Mouse (Mus musculus): ENCODE data around the gene Tmem192. TPM values are rescaled to one million over a fixed set of nuclear protein-coding genes. Genes with fewer than 3 reads are reported as not detected.
"Not testable (repeated sequence)": the region's sequence is repeated elsewhere in the genome, so short reads cannot be mapped to it uniquely, and the experiment has no call there.

Tmem192 gene
- total RNA-seq, 2 experiments from 2014 or later = 14.7 to 15.5 TPM

GRCm38 (mm10) chr8:64962836-64963235 is 15.9 kb downstream of the Tmem192 start:
- DNase-seq (ENCODE audit: low spot score in 2 of 2) = no peak

- DNase-seq (ENCODE audit: low spot score in 2 of 2) = no peak
These were observed 36.3 kb downstream of the Tmem192 start for GRCm38 (mm10) chr8:64983150-64983897.

DNA sequence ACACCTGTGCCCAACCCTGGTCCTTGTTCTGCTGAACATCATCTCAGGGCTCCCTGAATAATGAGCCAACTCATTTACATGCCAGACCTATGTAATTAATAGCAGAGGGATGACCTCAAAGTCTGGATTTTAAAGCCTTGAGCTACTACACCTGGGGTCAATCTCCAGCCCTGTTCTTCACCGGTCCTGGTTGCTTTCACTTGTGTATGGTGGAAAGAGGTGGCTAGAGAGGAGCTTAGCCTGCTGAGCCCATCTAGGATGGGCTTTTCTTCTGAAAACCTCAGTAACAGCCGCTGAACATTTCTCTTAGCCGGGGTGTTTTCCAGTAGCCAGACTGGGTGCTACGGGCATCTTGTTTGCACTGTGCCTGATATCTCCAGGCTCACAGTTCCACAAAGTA is 40.7 kb downstream of the Tmem192 start, which contains the start of gene Trim75:
Trim75 (minus strand) TSS at position 101 of the 400 bp plus-strand sequence.
- DNase-seq (ENCODE audit: low spot score in 2 of 2) = no peak

DNA sequence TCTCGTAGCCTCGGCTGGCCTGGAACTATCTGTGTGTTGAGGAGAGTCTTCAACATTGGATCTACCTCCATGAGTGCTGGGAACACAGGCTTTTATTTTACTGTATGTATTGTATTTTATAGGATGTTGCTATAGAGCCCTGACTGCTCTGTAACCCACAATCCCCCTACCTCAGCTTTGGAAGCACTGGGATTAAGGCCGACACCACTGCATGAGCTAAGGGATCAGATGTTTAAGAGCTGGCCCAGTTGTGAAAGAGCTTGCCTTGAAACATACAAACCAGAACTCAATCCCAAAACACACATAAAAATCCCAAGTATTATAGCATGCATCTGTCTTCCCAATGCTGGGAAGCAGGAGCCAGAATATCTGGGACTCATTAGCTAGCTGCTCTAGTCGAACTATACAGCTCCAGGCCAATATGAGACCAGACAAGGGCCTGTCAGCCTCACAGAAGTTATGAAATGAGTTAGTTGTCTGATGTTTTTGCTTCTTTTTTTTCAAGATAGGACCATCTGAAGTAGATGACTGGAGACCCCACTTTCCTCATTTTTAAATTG is 51.9 kb downstream of the Tmem192 start:
- no peak for DNase-seq (ENCODE audit: low spot score in 2 of 2)

- not testable (repeated sequence) for DNase-seq (ENCODE audit: low spot score in 2 of 2)
These were observed 60.6 kb downstream of the Tmem192 start for GRCm38 (mm10) chr8:65007616-65008015.

GRCm38 (mm10) chr8:65018423-65018822 is 71.4 kb downstream of the Tmem192 start, which contains the start of the genes Trim61 and Trim60:
Gene Trim61 (minus strand): TSS chr8:65018523.
Gene Trim60 (minus strand): TSS chr8:65018584.
- no peak for DNase-seq (ENCODE audit: low spot score in 2 of 2)

Other genes with a start within 250 kb of the Tmem192 start
- 100 to 1,000 TPM; 130 to 175 TPM for gene Msmo1, start 213.4 kb upstream of the Tmem192 start, total RNA-seq (2021)
- 100 to 1,000 TPM; 193 to 203 TPM for gene Klhl2, start 97.2 kb upstream of the Tmem192 start, total RNA-seq (2021)
- not detected for gene Trim75, start 40.6 kb downstream of the Tmem192 start, total RNA-seq (2021)
- gene Trim61, start 71.3 kb downstream of the Tmem192 start, total RNA-seq (2021) = not detected
- gene Trim60, start 71.4 kb downstream of the Tmem192 start, total RNA-seq (2021) = not detected
- gene Apela, start 90.2 kb downstream of the Tmem192 start, total RNA-seq (2021) = not detected
- gene Gm10663, start 127.8 kb downstream of the Tmem192 start, total RNA-seq (2021) = not detected
- not detected for gene BC030870, start 182.4 kb downstream of the Tmem192 start, total RNA-seq (2021)

Measured in layer of hippocampus, postnatal 10 days (tissue).